Mouse (Mus musculus) spleen, adult 2 months (tissue): Measurements from ENCODE around the gene Itga3. TPM values are rescaled to one million over a fixed set of nuclear protein-coding genes. Genes with fewer than 3 reads are reported as not detected.

Experiments
- DNase-seq, 2 experiments: peaks; one replicate each; pipeline versions ENCODE4 v3.0.0 to v3.0.0-alpha.2; 2012 to 2021; ENCODE audit warnings: low spot score in 2 of 2, low read depth in 1 of 2
- H3K27ac ChIP-seq: fragments of 200-500 bp; 2 replicates; pipeline ENCODE4 v1.5.1; 2012; ENCODE audit warnings: low read length, inconsistent platforms; ENCODE audit not compliant: insufficient read depth
- H3K27me3 ChIP-seq: fragments of 200-500 bp; 2 replicates; pipeline ENCODE4 v1.6.1; 2012; ENCODE audit warnings: mild to moderate bottlenecking, moderate library complexity, low read length, inconsistent platforms; ENCODE audit not compliant: control insufficient read depth, insufficient read depth
- H3K36me3 ChIP-seq: fragments of 200-500 bp; 2 replicates; pipeline ENCODE4 v1.6.1; 2012; ENCODE audit warnings: mild to moderate bottlenecking, low read length, inconsistent platforms; ENCODE audit not compliant: control insufficient read depth, insufficient read depth
- H3K4me1 ChIP-seq: fragments of 200-500 bp; 2 replicates; pipeline ENCODE4 v1.6.1; 2011; ENCODE audit warnings: inconsistent platforms; ENCODE audit not compliant: control insufficient read depth, insufficient read depth, insufficient read length
- H3K4me3 ChIP-seq: fragments of 200-500 bp; 2 replicates; pipeline ENCODE4 v1.5.1; 2011; ENCODE audit warnings: mild to moderate bottlenecking, inconsistent platforms; ENCODE audit not compliant: insufficient read depth, insufficient read length; ENCODE audit errors: extremely low read depth
- CTCF ChIP-seq: fragments of 200-500 bp; IDR thresholded peaks from 2 replicates; pipeline ENCODE4 v1.5.1; 2011; ENCODE audit warnings: mild to moderate bottlenecking, inconsistent platforms; ENCODE audit not compliant: insufficient read depth, insufficient read length, insufficient replicate concordance; ENCODE audit errors: extremely low read depth
- POLR2A ChIP-seq: fragments of 200-500 bp; IDR thresholded peaks from 2 replicates; pipeline ENCODE4 v1.6.1; 2011; ENCODE audit warnings: low read depth, low read length, inconsistent platforms
- WGBS: fragments of 180-500 bp; shearing (Covaris S2); methylation state at CpG from one replicate; pipeline ENCODE4 v1.1.7; 2018; 5-methylcytosine and 5-hydroxymethylcytosine counted together
- polyA plus RNA-seq: library from polyadenylated mRNA; depleted of rRNA; stranded (reverse); fragments of >200 nt; gene quantifications from 2 replicates; pipeline ENCODE4 v1.2.3, GENCODE M21; 2012

Gene Itga3
- polyA plus RNA-seq, 1 experiment: 13.9 TPM

- peaks cover 18% of the 10 kb centered on the region for H3K36me3 ChIP-seq
- peaks cover 10% of the 10 kb centered on the region for H3K27me3 ChIP-seq
- WGBS: 2% methylated on average over 27 of the region's 27 CpGs
- peak in 1 of 2 experiments; percentile 83 for DNase-seq
- H3K4me1 ChIP-seq: peaks cover 16% of the 10 kb centered on the region; the same call in 1 of the 2 replicates
- TF ChIP-seq POLR2A (no peak; the same call in 1 of the 2 replicates), CTCF (no peak)
- H3K4me3 ChIP-seq: peak overlapping the region; percentile 57
- no peak overlapping the region for H3K27ac ChIP-seq
Observed at GRCm38 (mm10) chr11:95006525-95007219, 69.9 kb downstream of the Itga3 start.

- H3K4me1 ChIP-seq: peaks cover 18% of the 10 kb centered on the region; the same call in 1 of the 2 replicates
- DNase-seq: no peak
- TF ChIP-seq CTCF: no peak
- no peak overlapping the region for H3K27ac ChIP-seq
- WGBS: 50% methylated on average over 4 of the region's 4 CpGs
- peaks cover 10% of the 10 kb centered on the region for H3K27me3 ChIP-seq
- no peak overlapping the region for H3K4me3 ChIP-seq
- peaks cover 20% of the 10 kb centered on the region for H3K36me3 ChIP-seq
Observed at GRCm38 (mm10) chr11:95006038-95006437, 70.6 kb downstream of the Itga3 start.

GRCm38 (mm10) chr11:95004937-95005198 lies 71.7 kb downstream of the Itga3 start:
- peaks cover 22% of the 10 kb centered on the region for H3K36me3 ChIP-seq
- peaks cover 29% of the 10 kb centered on the region; the same call in 1 of the 2 replicates for H3K4me1 ChIP-seq
- no peak for TF ChIP-seq CTCF
- TF ChIP-seq POLR2A: no peak
- no peak overlapping the region for H3K4me3 ChIP-seq
- DNase-seq: no peak
- WGBS: 78% methylated on average over 6 of the region's 6 CpGs
- no peak overlapping the region for H3K27ac ChIP-seq
- peaks cover 4% of the 10 kb centered on the region; the same call in 1 of the 2 replicates for H3K27me3 ChIP-seq

GRCm38 (mm10) chr11:95004136-95004936 lies 72.3 kb downstream of the Itga3 start:
- peaks cover 22% of the 10 kb centered on the region for H3K36me3 ChIP-seq
- H3K4me3 ChIP-seq: no peak overlapping the region
- no peaks in the 10 kb centered on the region; the same call in 1 of the 2 replicates for H3K27me3 ChIP-seq
- TF ChIP-seq POLR2A (no peak), CTCF (no peak)
- WGBS: 93% methylated on average over 12 of the region's 12 CpGs
- peaks cover 26% of the 10 kb centered on the region; the same call in 1 of the 2 replicates for H3K4me1 ChIP-seq
- H3K27ac ChIP-seq: no peak overlapping the region
- no peak for DNase-seq

- Histone ChIP-seq H3K27me3 (no peaks in the 10 kb centered on the region), H3K4me3 (no peak overlapping the region), H3K4me1 (peaks cover 26% of the 10 kb centered on the region; the same call in 1 of the 2 replicates), H3K27ac (no peak overlapping the region), H3K36me3 (peaks cover 24% of the 10 kb centered on the region)
- TF ChIP-seq CTCF (no peak), POLR2A (no peak)
- DNase-seq: no peak
- WGBS: 96% methylated on average over 8 of the region's 8 CpGs
Observed at GRCm38 (mm10) chr11:95002705-95003104, 73.9 kb downstream of the Itga3 start.

- H3K4me3 ChIP-seq: no peak overlapping the region
- TF ChIP-seq POLR2A: no peak
- TF ChIP-seq CTCF: no peak
- H3K36me3 ChIP-seq: peaks cover 26% of the 10 kb centered on the region
- no peak overlapping the region for H3K27ac ChIP-seq
- H3K4me1 ChIP-seq: peaks cover 26% of the 10 kb centered on the region; the same call in 1 of the 2 replicates
- DNase-seq: no peak
- 84% methylated on average over 21 of the region's 21 CpGs for WGBS
- H3K27me3 ChIP-seq: no peaks in the 10 kb centered on the region
Observed at GRCm38 (mm10) chr11:95001584-95002347, 74.8 kb downstream of the Itga3 start.

GRCm38 (mm10) chr11:95001058-95001457 lies 75.5 kb downstream of the Itga3 start:
- Histone ChIP-seq H3K27ac (peak overlapping the region; percentile 40; the same call in 1 of the 2 replicates), H3K36me3 (peaks cover 27% of the 10 kb centered on the region), H3K4me3 (no peak overlapping the region), H3K4me1 (peaks cover 25% of the 10 kb centered on the region; the same call in 1 of the 2 replicates), H3K27me3 (no peaks in the 10 kb centered on the region)
- TF ChIP-seq CTCF (peak; percentile 77; the same call in 1 of the 2 replicates), POLR2A (no peak)
- 5% methylated on average over 8 of the region's 8 CpGs for WGBS
- DNase-seq: peak in 1 of 2 experiments; percentile 55
